Mouse (Mus musculus): Measurements from ENCODE around the gene Pappa2. TPM values are rescaled to one million over a fixed set of nuclear protein-coding genes. Genes with fewer than 3 reads are reported as not detected.

The Pappa2 gene
- total and polyA plus RNA-seq, 2 experiments from 2014 or later, result 0.63 to 5.4 TPM

- no peak for DNase-seq
- no peaks in the 10 kb centered on the region for H3K9me3 ChIP-seq (ENCODE audit: low read length)
- no peak for TF ChIP-seq CTCF (IDR thresholded peaks at IDR 0.05; ENCODE audit: low read depth)
- no peak overlapping the region for H3K4me3 ChIP-seq (ENCODE audit: low read depth, low read length)
- H3K4me2 ChIP-seq (ENCODE audit: low read depth), result no peak overlapping the region
- no peak for ATAC-seq
- 91% methylated on average over 7 of the region's 7 CpGs for WGBS
- H3K4me1 ChIP-seq (ENCODE audit: insufficient read depth), result no peaks in the 10 kb centered on the region
- H3K9ac ChIP-seq, result no peak overlapping the region
- H3K36me3 ChIP-seq (ENCODE audit: insufficient read depth), result no peaks in the 10 kb centered on the region
- H3K27ac ChIP-seq (ENCODE audit: low read depth, low read length), result no peak overlapping the region
- no peaks in the 10 kb centered on the region for H3K27me3 ChIP-seq (ENCODE audit: insufficient read depth, low read length)
These were observed 23.9 kb downstream of the Pappa2 start for GRCm38 (mm10) chr1:158956361-158956760.

- no peaks in the 10 kb centered on the region for H3K9me3 ChIP-seq (ENCODE audit: low read length)
- 0 out of 2 replicates have a peak overlapping the region, but pooled peaks have one; percentile 15 for H3K27ac ChIP-seq (ENCODE audit: low read depth, low read length)
- H3K4me2 ChIP-seq (ENCODE audit: low read depth), result no peak overlapping the region
- DNase-seq, result peak; percentile 68
- H3K4me3 ChIP-seq (ENCODE audit: low read depth, low read length), result no peak overlapping the region
- H3K36me3 ChIP-seq (ENCODE audit: insufficient read depth), result no peaks in the 10 kb centered on the region
- whole genome bisulfite sequencing, result 54% methylated on average over 6 of the region's 6 CpGs
- H3K9ac ChIP-seq, result no peak overlapping the region
- peak; percentile 79 for ATAC-seq
- TF ChIP-seq CTCF (IDR thresholded peaks at IDR 0.05; ENCODE audit: low read depth), result no peak
- no peaks in the 10 kb centered on the region for H3K4me1 ChIP-seq (ENCODE audit: insufficient read depth)
- no peaks in the 10 kb centered on the region for H3K27me3 ChIP-seq (ENCODE audit: insufficient read depth, low read length)
These were observed 25.5 kb downstream of the Pappa2 start for GRCm38 (mm10) chr1:158954785-158955184.

- Histone ChIP-seq H3K36me3 (ENCODE audit: insufficient read depth) (no peaks in the 10 kb centered on the region), H3K4me3 (ENCODE audit: low read depth, low read length) (no peak overlapping the region), H3K9me3 (ENCODE audit: low read length) (no peaks in the 10 kb centered on the region), H3K4me2 (ENCODE audit: low read depth) (no peak overlapping the region), H3K9ac (no peak overlapping the region), H3K4me1 (ENCODE audit: insufficient read depth) (no peaks in the 10 kb centered on the region), H3K27me3 (ENCODE audit: insufficient read depth, low read length) (no peaks in the 10 kb centered on the region), H3K27ac (ENCODE audit: low read depth, low read length) (no peak overlapping the region)
- peak; percentile 82 for ATAC-seq
- WGBS, result 42% methylated on average over 6 of the region's 6 CpGs
- peak; percentile 94 for TF ChIP-seq CTCF (IDR thresholded peaks at IDR 0.05; ENCODE audit: low read depth)
- DNase-seq, result peak; percentile 91
These were observed 26.6 kb downstream of the Pappa2 start for GRCm38 (mm10) chr1:158953479-158954207.

GRCm38 (mm10) chr1:158949041-158949440, 31.2 kb downstream of the Pappa2 start:
- 87% methylated on average over 6 of the region's 6 CpGs for WGBS
- Histone ChIP-seq H3K27ac (ENCODE audit: low read depth, low read length) (no peak overlapping the region), H3K27me3 (ENCODE audit: insufficient read depth, low read length) (no peaks in the 10 kb centered on the region), H3K4me3 (ENCODE audit: low read depth, low read length) (no peak overlapping the region), H3K9ac (no peak overlapping the region), H3K9me3 (ENCODE audit: low read length) (no peaks in the 10 kb centered on the region), H3K36me3 (ENCODE audit: insufficient read depth) (no peaks in the 10 kb centered on the region), H3K4me2 (ENCODE audit: low read depth) (no peak overlapping the region), H3K4me1 (ENCODE audit: insufficient read depth) (peaks cover 3% of the 10 kb centered on the region; the same call in 1 of the 2 replicates)
- no peak for ATAC-seq
- DNase-seq, result no peak
- TF ChIP-seq CTCF (IDR thresholded peaks at IDR 0.05; ENCODE audit: low read depth), result no peak

GRCm38 (mm10) chr1:158947981-158948735, 32.1 kb downstream of the Pappa2 start:
- Histone ChIP-seq H3K27ac (ENCODE audit: low read depth, low read length) (no peak overlapping the region), H3K9me3 (ENCODE audit: low read length) (no peaks in the 10 kb centered on the region), H3K4me2 (ENCODE audit: low read depth) (no peak overlapping the region), H3K4me3 (ENCODE audit: low read depth, low read length) (no peak overlapping the region), H3K36me3 (ENCODE audit: insufficient read depth) (no peaks in the 10 kb centered on the region), H3K4me1 (ENCODE audit: insufficient read depth) (peaks cover 3% of the 10 kb centered on the region; the same call in 1 of the 2 replicates), H3K27me3 (ENCODE audit: insufficient read depth, low read length) (no peaks in the 10 kb centered on the region), H3K9ac (no peak overlapping the region)
- WGBS, result 78% methylated on average over 6 of the region's 6 CpGs
- ATAC-seq (no peak), DNase-seq (no peak)
- TF ChIP-seq CTCF (IDR thresholded peaks at IDR 0.05; ENCODE audit: low read depth), result no peak

- H3K36me3 ChIP-seq (ENCODE audit: insufficient read depth), result no peaks in the 10 kb centered on the region
- H3K4me1 ChIP-seq (ENCODE audit: insufficient read depth), result peaks cover 3% of the 10 kb centered on the region; the same call in 1 of the 2 replicates
- H3K4me3 ChIP-seq (ENCODE audit: low read depth, low read length), result no peak overlapping the region
- no peak overlapping the region for H3K4me2 ChIP-seq (ENCODE audit: low read depth)
- DNase-seq (no peak), ATAC-seq (no peak)
- H3K9me3 ChIP-seq (ENCODE audit: low read length), result no peaks in the 10 kb centered on the region
- WGBS, result 74% methylated on average over 4 of the region's 4 CpGs
- H3K27me3 ChIP-seq (ENCODE audit: insufficient read depth, low read length), result no peaks in the 10 kb centered on the region
- no peak overlapping the region for H3K9ac ChIP-seq
- no peak overlapping the region for H3K27ac ChIP-seq (ENCODE audit: low read depth, low read length)
- no peak for TF ChIP-seq CTCF (IDR thresholded peaks at IDR 0.05; ENCODE audit: low read depth)
These were observed 35.4 kb downstream of the Pappa2 start for GRCm38 (mm10) chr1:158944936-158945335.

- no peak for TF ChIP-seq CTCF (IDR thresholded peaks at IDR 0.05; ENCODE audit: low read depth)
- no peak for DNase-seq
- peaks cover 3% of the 10 kb centered on the region; the same call in 1 of the 2 replicates for H3K4me1 ChIP-seq (ENCODE audit: insufficient read depth)
- ATAC-seq, result no peak
- no peaks in the 10 kb centered on the region for H3K36me3 ChIP-seq (ENCODE audit: insufficient read depth)
- no peak overlapping the region for H3K4me3 ChIP-seq (ENCODE audit: low read depth, low read length)
- 69% methylated on average over 3 of the region's 3 CpGs for WGBS
- H3K27ac ChIP-seq (ENCODE audit: low read depth, low read length), result no peak overlapping the region
- H3K9ac ChIP-seq, result no peak overlapping the region
- H3K9me3 ChIP-seq (ENCODE audit: low read length), result no peaks in the 10 kb centered on the region
- H3K27me3 ChIP-seq (ENCODE audit: insufficient read depth, low read length), result no peaks in the 10 kb centered on the region
- H3K4me2 ChIP-seq (ENCODE audit: low read depth), result no peak overlapping the region
These were observed 37.4 kb downstream of the Pappa2 start for GRCm38 (mm10) chr1:158942864-158943263.
